Mouse (Mus musculus): ENCODE measurements around the gene Mapk1ip1l. TPM values are rescaled to one million over a fixed set of nuclear protein-coding genes. Genes with fewer than 3 reads are reported as not detected.

The Mapk1ip1l gene
- polyA plus RNA-seq, 1 experiment from 2014 or later: 35.6 TPM

- H3K36me3 ChIP-seq: no peaks in the 10 kb centered on the region
- H3K4me3 ChIP-seq (replicated peaks): peak overlapping the region; percentile 17; the same call in 1 of the 2 replicates
- H3K27me3 ChIP-seq (replicated peaks): 0 out of 2 replicates have a peak, but pooled peaks cover 4% of the 10 kb centered on the region
- peaks cover 21% of the 10 kb centered on the region for H3K4me1 ChIP-seq
- H3K4me2 ChIP-seq: peak overlapping the region; percentile 50
- H3K9ac ChIP-seq (replicated peaks): no peak overlapping the region
- no peaks in the 10 kb centered on the region for H3K9me3 ChIP-seq (replicated peaks)
- H3K27ac ChIP-seq (replicated peaks): no peak overlapping the region
- ATAC-seq (ENCODE audit: low FRiP score): peak; percentile 46; the same call in 1 of the 2 replicates
- 31% methylated on average over 21 of the region's 21 CpGs for WGBS
These were observed 66.8 kb downstream of the Mapk1ip1l start for GRCm38 (mm10) chr14:47364742-47365449.

- ATAC-seq (ENCODE audit: low FRiP score): peak; percentile 52; the same call in 1 of the 2 replicates
- no peak overlapping the region for H3K27ac ChIP-seq (replicated peaks)
- 37% methylated on average over 7 of the region's 7 CpGs for WGBS
- 0 out of 2 replicates have a peak, but pooled peaks cover 5% of the 10 kb centered on the region for H3K27me3 ChIP-seq (replicated peaks)
- no peaks in the 10 kb centered on the region for H3K9me3 ChIP-seq (replicated peaks)
- H3K4me1 ChIP-seq: peaks cover 21% of the 10 kb centered on the region
- H3K4me3 ChIP-seq (replicated peaks): no peak overlapping the region
- no peaks in the 10 kb centered on the region for H3K36me3 ChIP-seq
- H3K4me2 ChIP-seq: no peak overlapping the region
- no peak overlapping the region for H3K9ac ChIP-seq (replicated peaks)
These were observed 68.8 kb downstream of the Mapk1ip1l start for GRCm38 (mm10) chr14:47366881-47367321.

GRCm38 (mm10) chr14:47367461-47367860 lies 69.4 kb downstream of the Mapk1ip1l start, which contains the start of gene Lgals3:
Lgals3 (plus strand) TSS chr14:47367751.
- H3K9ac ChIP-seq (replicated peaks): no peak within 1 kb of the TSS
- peaks cover 21% of the 10 kb centered on the region for H3K4me1 ChIP-seq
- H3K36me3 ChIP-seq: no peaks in the 10 kb centered on the region
- peak; percentile 89 for ATAC-seq (ENCODE audit: low FRiP score)
- H3K4me3 ChIP-seq (replicated peaks): no peak within 1 kb of the TSS
- 0 out of 2 replicates have a peak, but pooled peaks cover 5% of the 10 kb centered on the region for H3K27me3 ChIP-seq (replicated peaks)
- peak within 1 kb of the TSS; percentile 63 for H3K27ac ChIP-seq (replicated peaks)
- H3K9me3 ChIP-seq (replicated peaks): no peaks in the 10 kb centered on the region
- WGBS: 46% methylated on average over 9 of the region's 9 CpGs
- H3K4me2 ChIP-seq: peak within 1 kb of the TSS; percentile 20; the same call in 1 of the 2 replicates

- Histone ChIP-seq H3K9me3 (replicated peaks) (no peaks in the 10 kb centered on the region), H3K4me2 (no peak overlapping the region), H3K27ac (replicated peaks) (no peak overlapping the region), H3K4me1 (peaks cover 31% of the 10 kb centered on the region), H3K27me3 (replicated peaks) (peaks cover 26% of the 10 kb centered on the region), H3K4me3 (replicated peaks) (no peak overlapping the region), H3K36me3 (no peaks in the 10 kb centered on the region), H3K9ac (replicated peaks) (no peak overlapping the region)
- 89% methylated on average over 5 of the region's 5 CpGs for WGBS
- ATAC-seq (ENCODE audit: low FRiP score): no peak
These were observed 71.7 kb downstream of the Mapk1ip1l start for GRCm38 (mm10) chr14:47369741-47370140.

GRCm38 (mm10) chr14:47370790-47371189 lies 72.7 kb downstream of the Mapk1ip1l start:
- no peak for ATAC-seq (ENCODE audit: low FRiP score)
- WGBS: 64% methylated on average over 3 of the region's 3 CpGs
- no peaks in the 10 kb centered on the region for H3K9me3 ChIP-seq (replicated peaks)
- H3K9ac ChIP-seq (replicated peaks): no peak overlapping the region
- no peak overlapping the region for H3K27ac ChIP-seq (replicated peaks)
- peaks cover 26% of the 10 kb centered on the region for H3K27me3 ChIP-seq (replicated peaks)
- no peak overlapping the region for H3K4me3 ChIP-seq (replicated peaks)
- H3K36me3 ChIP-seq: no peaks in the 10 kb centered on the region
- H3K4me1 ChIP-seq: peaks cover 25% of the 10 kb centered on the region
- no peak overlapping the region for H3K4me2 ChIP-seq

GRCm38 (mm10) chr14:47371689-47372088 lies 73.6 kb downstream of the Mapk1ip1l start:
- Histone ChIP-seq H3K4me1 (peaks cover 22% of the 10 kb centered on the region), H3K27me3 (replicated peaks) (peaks cover 26% of the 10 kb centered on the region), H3K9ac (replicated peaks) (no peak overlapping the region), H3K4me3 (replicated peaks) (no peak overlapping the region), H3K27ac (replicated peaks) (no peak overlapping the region), H3K4me2 (no peak overlapping the region), H3K9me3 (replicated peaks) (no peaks in the 10 kb centered on the region), H3K36me3 (no peaks in the 10 kb centered on the region)
- WGBS: 71% methylated on average over 6 of the region's 6 CpGs
- no peak for ATAC-seq (ENCODE audit: low FRiP score)

Other genes with a start within 250 kb of the Mapk1ip1l start
- 2.5 and 4.7 TPM in 2 replicates for gene Gch1, start 108.9 kb upstream of the Mapk1ip1l start, polyA plus RNA-seq (2015; fragmentation: Nextera tagmentation; extraction: Ambion mirVana)
- gene Wdhd1, start 21.4 kb upstream of the Mapk1ip1l start, polyA plus RNA-seq (2015; fragmentation: Nextera tagmentation; extraction: Ambion mirVana): 11.5 and 18.4 TPM in 2 replicates
- gene Socs4, start 21.3 kb upstream of the Mapk1ip1l start, polyA plus RNA-seq (2015; fragmentation: Nextera tagmentation; extraction: Ambion mirVana): 1.8 and 2.0 TPM in 2 replicates
- 5.0 and 9.7 TPM in 2 replicates for gene Lgals3, start 69.5 kb downstream of the Mapk1ip1l start, polyA plus RNA-seq (2015; fragmentation: Nextera tagmentation; extraction: Ambion mirVana)
- gene Dlgap5, start 120.1 kb downstream of the Mapk1ip1l start, polyA plus RNA-seq (2015; fragmentation: Nextera tagmentation; extraction: Ambion mirVana): 4.4 and 15.3 TPM in 2 replicates
- 30.9 and 32.3 TPM in 2 replicates for gene Fbxo34, start 152.2 kb downstream of the Mapk1ip1l start, polyA plus RNA-seq (2015; fragmentation: Nextera tagmentation; extraction: Ambion mirVana)

All from neural tube, embryonic 15.5 days (tissue).